Mouse (Mus musculus): ENCODE measurements around the gene Sds. TPM values are rescaled to one million over a fixed set of nuclear protein-coding genes. Genes with fewer than 3 reads are reported as not detected.

Sds gene
- polyA plus RNA-seq, 1 experiment from 2014 or later: not detected

DNA sequence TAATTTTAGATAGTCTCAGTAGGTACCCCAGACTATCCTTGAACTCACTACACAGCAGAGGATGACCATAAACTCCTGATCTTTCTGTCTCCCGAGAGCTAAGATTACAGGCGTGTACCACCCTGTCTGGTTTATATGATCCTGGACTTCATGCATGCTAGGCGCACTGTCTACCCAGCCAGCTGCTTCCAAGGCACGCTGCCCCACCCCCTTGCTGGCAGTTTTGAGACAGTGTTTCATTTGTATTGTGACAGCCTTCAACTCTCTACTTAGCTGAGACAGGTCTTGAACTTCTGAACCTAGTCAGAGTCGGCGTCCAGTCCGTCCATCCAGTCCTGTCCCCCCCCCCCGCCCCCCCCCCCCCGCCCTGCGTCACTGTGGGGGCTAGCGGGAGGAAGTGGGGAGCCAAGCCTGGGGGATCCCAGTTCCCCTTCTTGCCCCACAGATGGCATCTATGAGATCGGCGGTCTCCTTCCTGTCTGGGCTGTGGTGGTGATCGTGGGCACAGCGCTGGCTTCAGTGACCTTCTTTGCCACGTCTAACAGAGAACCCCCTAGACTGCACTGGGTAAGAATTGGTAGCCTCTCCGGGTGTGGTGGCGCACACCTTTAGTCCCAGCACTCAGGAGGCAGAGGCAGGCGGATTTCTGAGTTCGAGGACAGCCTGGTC is 51.1 kb downstream of the Sds start:
- no peak for ATAC-seq (ENCODE audit: low read depth)
- Histone ChIP-seq H3K27ac (ENCODE audit: low read length) (no peak overlapping the region), H3K36me3 (ENCODE audit: control insufficient read depth, insufficient read depth, low read length) (no peaks in the 10 kb centered on the region; the same call in 1 of the 2 replicates), H3K4me3 (ENCODE audit: low read length) (no peak overlapping the region), H3K27me3 (ENCODE audit: control insufficient read depth, insufficient read depth, low read depth, low read length) (no peaks in the 10 kb centered on the region), H3K9ac (ENCODE audit: low read length) (no peak overlapping the region), H3K4me2 (ENCODE audit: low read depth, low read length) (no peak overlapping the region), H3K4me1 (replicated peaks; ENCODE audit: control insufficient read depth, insufficient read depth, low read length) (no peaks in the 10 kb centered on the region), H3K9me3 (ENCODE audit: control insufficient read depth, low read length) (no peaks in the 10 kb centered on the region)
- 73% methylated on average over 15 of the region's 20 CpGs for WGBS

GRCm38 (mm10) chr5:120531631-120532030 is 55.3 kb downstream of the Sds start:
- no peak for ATAC-seq (ENCODE audit: low read depth)
- WGBS: 73% methylated on average over 8 of the region's 8 CpGs
- Histone ChIP-seq H3K27ac (ENCODE audit: low read length) (no peak overlapping the region), H3K36me3 (ENCODE audit: control insufficient read depth, insufficient read depth, low read length) (no peaks in the 10 kb centered on the region; the same call in 1 of the 2 replicates), H3K9me3 (ENCODE audit: control insufficient read depth, low read length) (no peaks in the 10 kb centered on the region), H3K4me3 (ENCODE audit: low read length) (no peak overlapping the region), H3K4me2 (ENCODE audit: low read depth, low read length) (no peak overlapping the region), H3K4me1 (replicated peaks; ENCODE audit: control insufficient read depth, insufficient read depth, low read length) (peaks cover 22% of the 10 kb centered on the region), H3K9ac (ENCODE audit: low read length) (no peak overlapping the region), H3K27me3 (ENCODE audit: control insufficient read depth, insufficient read depth, low read depth, low read length) (no peaks in the 10 kb centered on the region)

Other genes starting within 250 kb of the Sds start
- not detected in 2 replicates for gene Lhx5, start 44.8 kb upstream of the Sds start, polyA plus RNA-seq (2015; fragmentation: Nextera tagmentation; extraction: Ambion mirVana)
- gene Sdsl, start 3.7 kb upstream of the Sds start, polyA plus RNA-seq (2015; fragmentation: Nextera tagmentation; extraction: Ambion mirVana): 7.7 and 8.1 TPM in 2 replicates
- gene Plbd2, start 27.1 kb downstream of the Sds start, polyA plus RNA-seq (2015; fragmentation: Nextera tagmentation; extraction: Ambion mirVana): 48.8 and 50.5 TPM in 2 replicates
- 8.5 and 8.6 TPM in 2 replicates for gene Slc8b1, start 34.6 kb downstream of the Sds start, polyA plus RNA-seq (2015; fragmentation: Nextera tagmentation; extraction: Ambion mirVana)
- gene Tpcn1, start 112.1 kb downstream of the Sds start, polyA plus RNA-seq (2015; fragmentation: Nextera tagmentation; extraction: Ambion mirVana): 17.8 and 18.0 TPM in 2 replicates
- 1.2 and 1.9 TPM in 2 replicates for gene Iqcd, start 112.5 kb downstream of the Sds start, polyA plus RNA-seq (2015; fragmentation: Nextera tagmentation; extraction: Ambion mirVana)
- 13.8 and 14.0 TPM in 2 replicates for gene Rita1, start 136.1 kb downstream of the Sds start, polyA plus RNA-seq (2015; fragmentation: Nextera tagmentation; extraction: Ambion mirVana)
- gene Ddx54, start 136.2 kb downstream of the Sds start, polyA plus RNA-seq (2015; fragmentation: Nextera tagmentation; extraction: Ambion mirVana): 36.8 and 37.8 TPM in 2 replicates
- 0.94 and 1.5 TPM in 2 replicates for gene Cfap73, start 157.7 kb downstream of the Sds start, polyA plus RNA-seq (2015; fragmentation: Nextera tagmentation; extraction: Ambion mirVana)
- gene Rasal1, start 172.3 kb downstream of the Sds start, polyA plus RNA-seq (2015; fragmentation: Nextera tagmentation; extraction: Ambion mirVana): 0.18 and 0.44 TPM in 2 replicates
- gene Dtx1, start 235.4 kb downstream of the Sds start, polyA plus RNA-seq (2015; fragmentation: Nextera tagmentation; extraction: Ambion mirVana): 2.4 and 3.2 TPM in 2 replicates

All from lung, embryonic 16.5 days (tissue).